Mouse (Mus musculus) embryonic facial prominence, embryonic 14.5 days (tissue): Measurements from ENCODE around the gene B3gat1. TPM values are rescaled to one million over a fixed set of nuclear protein-coding genes. Genes with fewer than 3 reads are reported as not detected.

Experiments used
- polyA plus RNA-seq: library from polyadenylated mRNA; unstranded; fragments of >200 nt; fragmentation: Nextera tagmentation; extraction: Ambion mirVana; gene quantifications from 2 replicates; pipeline ENCODE4 v1.2.1, GENCODE M21; 2014

Gene B3gat1
- polyA plus RNA-seq, 1 experiment from 2014 or later = 1.4 TPM

Other genes starting within 250 kb of the B3gat1 start
- gene Glb1l2, start 72.7 kb downstream of the B3gat1 start, polyA plus RNA-seq = 4.6 and 5.6 TPM in 2 replicates
- gene Glb1l3, start 127.2 kb downstream of the B3gat1 start, polyA plus RNA-seq = not detected in 2 replicates
- 0.16 TPM in 1 of 2 replicates, not detected in the other for gene Gm1110, start 189.4 kb downstream of the B3gat1 start, polyA plus RNA-seq